Mouse (Mus musculus) ZHBTc4 (cell line): ENCODE data around the gene Eva1b.

Experiments
- DNase-seq: peaks from one replicate; pipeline ENCODE4 v3.0.0-alpha.2; 2011; ENCODE audit warnings: low read depth, low spot score

The Eva1b gene

GRCm38 (mm10) chr4:126147533-126148160 lies at the start of gene Eva1b:
Gene Eva1b (plus strand): TSS chr4:126147744.
- DNase-seq: peak; percentile 53

GRCm38 (mm10) chr4:126099365-126099764 lies 48.2 kb upstream of the Eva1b start:
- no peak for DNase-seq

- DNase-seq: no peak
Measured at GRCm38 (mm10) chr4:126100764-126101163, 46.8 kb upstream of the Eva1b start.

GRCm38 (mm10) chr4:126102061-126102841 lies 45.3 kb upstream of the Eva1b start:
- DNase-seq: peak; percentile 78

GRCm38 (mm10) chr4:126103057-126103581 lies 44.4 kb upstream of the Eva1b start:
- peak; percentile 78 for DNase-seq

GRCm38 (mm10) chr4:126103590-126104068 lies 43.9 kb upstream of the Eva1b start, which contains the start of gene Stk40:
Gene Stk40 (plus strand): TSS chr4:126103957.
- DNase-seq: peak; percentile 99

- no peak for DNase-seq
Measured at GRCm38 (mm10) chr4:126104261-126105075, 43.1 kb upstream of the Eva1b start.

- DNase-seq: no peak
Measured at GRCm38 (mm10) chr4:126105131-126105783, 42.3 kb upstream of the Eva1b start.

- DNase-seq: no peak
Measured at GRCm38 (mm10) chr4:126108061-126108740, 39.3 kb upstream of the Eva1b start.

- DNase-seq: no peak
Measured at GRCm38 (mm10) chr4:126109613-126110373, 37.8 kb upstream of the Eva1b start.

- peak; percentile 36 for DNase-seq
Measured at GRCm38 (mm10) chr4:126110374-126111152, 37.0 kb upstream of the Eva1b start.

- peak; percentile 64 for DNase-seq
Measured at GRCm38 (mm10) chr4:126111153-126111549, 36.4 kb upstream of the Eva1b start.

- no peak for DNase-seq
Measured at GRCm38 (mm10) chr4:126113243-126113642, 34.3 kb upstream of the Eva1b start.

- peak; percentile 72 for DNase-seq
Measured at GRCm38 (mm10) chr4:126113943-126114342, 33.6 kb upstream of the Eva1b start.

GRCm38 (mm10) chr4:126115411-126115810 lies 32.1 kb upstream of the Eva1b start:
- no peak for DNase-seq

- DNase-seq: no peak
Measured at GRCm38 (mm10) chr4:126115871-126116521, 31.5 kb upstream of the Eva1b start.

GRCm38 (mm10) chr4:126117116-126117515 lies 30.4 kb upstream of the Eva1b start:
- no peak for DNase-seq

GRCm38 (mm10) chr4:126118651-126119050 lies 28.9 kb upstream of the Eva1b start:
- no peak for DNase-seq

GRCm38 (mm10) chr4:126119051-126119450 lies 28.5 kb upstream of the Eva1b start:
- no peak for DNase-seq
